Mouse (Mus musculus): ENCODE measurements around the gene Ankrd35. TPM values are rescaled to one million over a fixed set of nuclear protein-coding genes. Genes with fewer than 3 reads are reported as not detected.

Gene Ankrd35
- polyA plus RNA-seq, 1 experiment = 1.7 TPM

DNA sequence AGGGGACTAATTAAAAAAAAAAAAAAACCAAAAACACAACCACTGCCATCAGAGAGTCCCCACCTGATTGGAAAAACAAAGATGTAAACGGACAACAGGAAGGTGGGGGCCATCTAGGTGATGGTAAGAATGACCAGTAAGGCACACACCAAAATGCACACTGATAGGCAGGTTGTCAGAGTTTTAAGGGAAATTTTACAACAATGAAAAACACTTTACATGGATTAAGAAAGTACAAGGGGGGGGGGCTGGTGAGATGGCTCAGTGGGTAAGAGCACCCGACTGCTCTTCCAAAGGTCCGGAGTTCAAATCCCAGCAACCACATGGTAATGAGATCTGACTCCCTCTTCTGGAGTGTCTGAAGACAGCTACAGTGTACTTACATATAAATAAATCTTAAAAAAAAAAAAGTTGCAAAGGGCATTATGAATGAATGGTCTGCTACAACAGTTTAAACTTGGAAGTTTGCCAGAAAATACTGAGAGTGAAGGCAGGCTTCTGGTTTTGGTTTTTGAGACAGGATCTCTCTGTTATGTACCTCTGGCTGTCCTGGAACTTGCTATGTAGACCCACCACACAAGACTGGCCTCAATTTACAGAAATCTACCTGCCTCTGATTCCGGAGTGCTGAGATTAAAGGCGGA is 1.4 kb upstream of the Ankrd35 start:
- 90% methylated on average over 5 of the region's 5 CpGs for WGBS
- TF ChIP-seq CTCF (IDR thresholded peaks at IDR 0.05; ENCODE audit: borderline replicate concordance, control insufficient read depth, extremely low read depth, insufficient read depth, low read length, poor library complexity) (no peak), POLR2A (IDR thresholded peaks at IDR 0.05; ENCODE audit: control insufficient read depth, extremely low read depth, insufficient read depth, low read length, poor library complexity) (no peak)
- H3K36me3 ChIP-seq (ENCODE audit: control insufficient read depth, insufficient read depth, low read length) = no peaks in the 10 kb centered on the region
- DNase-seq = no peak
- peaks cover 10% of the 10 kb centered on the region for H3K4me1 ChIP-seq (replicated peaks; ENCODE audit: control insufficient read depth, insufficient read depth, low read length)
- no peak overlapping the region for H3K27ac ChIP-seq (ENCODE audit: control insufficient read depth, insufficient read depth, low read length)
- H3K4me3 ChIP-seq (ENCODE audit: control insufficient read depth, insufficient read depth, low read length) = no peak overlapping the region
- H3K27me3 ChIP-seq (ENCODE audit: control insufficient read depth, insufficient read depth, low read length) = no peaks in the 10 kb centered on the region

DNA sequence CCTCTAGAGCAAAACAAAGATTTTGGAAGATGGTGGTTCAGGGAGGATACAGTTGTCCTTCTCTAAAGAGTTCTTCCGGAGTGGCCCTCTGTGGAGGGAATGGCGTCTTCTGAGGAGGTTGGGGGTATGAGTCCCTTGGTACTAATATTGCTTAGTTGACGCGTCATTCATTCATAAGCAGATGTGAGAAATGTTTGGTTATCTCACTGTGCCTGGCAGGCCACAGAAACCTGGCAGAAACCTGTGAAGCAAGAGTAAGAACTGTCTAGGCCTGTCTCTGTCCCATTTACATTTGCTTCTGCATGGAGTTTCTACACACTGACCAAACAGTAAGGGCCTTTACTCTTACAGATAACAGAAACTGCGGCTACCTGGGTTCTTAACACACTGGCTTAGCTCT is 1.6 kb downstream of the Ankrd35 start:
- Histone ChIP-seq H3K27ac (ENCODE audit: control insufficient read depth, insufficient read depth, low read length) (no peak overlapping the region), H3K4me1 (replicated peaks; ENCODE audit: control insufficient read depth, insufficient read depth, low read length) (peaks cover 11% of the 10 kb centered on the region), H3K36me3 (ENCODE audit: control insufficient read depth, insufficient read depth, low read length) (no peaks in the 10 kb centered on the region), H3K27me3 (ENCODE audit: control insufficient read depth, insufficient read depth, low read length) (no peaks in the 10 kb centered on the region), H3K4me3 (ENCODE audit: control insufficient read depth, insufficient read depth, low read length) (no peak overlapping the region)
- DNase-seq = no peak
- 97% methylated on average over 5 of the region's 5 CpGs for WGBS
- no peak for TF ChIP-seq CTCF (IDR thresholded peaks at IDR 0.05; ENCODE audit: borderline replicate concordance, control insufficient read depth, extremely low read depth, insufficient read depth, low read length, poor library complexity)

DNA sequence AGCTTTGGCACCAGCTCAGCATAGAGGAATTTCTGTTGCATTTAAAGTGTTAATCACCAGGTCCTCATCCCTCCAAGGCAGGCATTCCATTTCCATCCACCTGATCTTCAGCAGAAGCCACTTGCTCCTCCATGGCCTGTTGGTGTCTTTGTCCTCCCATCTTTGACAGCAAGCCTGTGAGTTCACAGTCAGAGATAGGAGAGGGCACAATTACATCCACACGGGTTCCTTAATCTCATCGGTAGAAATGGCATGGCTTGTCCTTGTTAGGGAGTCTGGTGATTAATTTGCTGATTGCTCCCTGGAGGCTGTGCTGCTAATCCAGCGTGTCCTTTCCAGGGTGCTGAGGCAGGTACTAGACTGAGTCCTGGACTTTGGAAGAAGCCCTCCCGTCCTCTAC is 3.6 kb downstream of the Ankrd35 start:
- TF ChIP-seq POLR2A (IDR thresholded peaks at IDR 0.05; ENCODE audit: control insufficient read depth, extremely low read depth, insufficient read depth, low read length, poor library complexity) = no peak
- no peak for TF ChIP-seq CTCF (IDR thresholded peaks at IDR 0.05; ENCODE audit: borderline replicate concordance, control insufficient read depth, extremely low read depth, insufficient read depth, low read length, poor library complexity)
- no peak for DNase-seq
- Histone ChIP-seq H3K27ac (ENCODE audit: control insufficient read depth, insufficient read depth, low read length) (no peak overlapping the region), H3K27me3 (ENCODE audit: control insufficient read depth, insufficient read depth, low read length) (no peaks in the 10 kb centered on the region), H3K4me3 (ENCODE audit: control insufficient read depth, insufficient read depth, low read length) (no peak overlapping the region), H3K4me1 (replicated peaks; ENCODE audit: control insufficient read depth, insufficient read depth, low read length) (peaks cover 11% of the 10 kb centered on the region), H3K36me3 (ENCODE audit: control insufficient read depth, insufficient read depth, low read length) (no peaks in the 10 kb centered on the region)
- 92% methylated on average over 4 of the region's 4 CpGs for WGBS

DNA sequence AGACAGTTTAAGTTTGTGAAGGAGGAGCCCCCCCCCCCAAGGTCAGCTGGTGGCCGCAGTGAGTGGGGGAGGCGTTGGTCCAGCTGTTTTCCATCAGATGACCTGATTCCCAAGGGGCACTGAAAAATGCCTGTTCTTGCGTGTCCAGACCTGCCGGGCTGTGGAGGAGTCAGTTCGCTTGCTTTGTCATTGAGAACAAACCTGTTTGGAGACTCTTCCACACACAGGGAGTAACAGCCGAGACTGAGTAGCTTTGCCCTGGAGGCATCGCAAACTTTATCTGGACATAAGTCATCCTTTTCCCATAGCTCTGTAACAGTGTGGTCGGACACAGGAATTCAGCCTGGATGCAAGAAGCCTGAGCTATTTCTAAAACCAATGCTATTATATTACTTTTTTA is 4.5 kb downstream of the Ankrd35 start:
- no peak for DNase-seq
- Histone ChIP-seq H3K4me3 (ENCODE audit: control insufficient read depth, insufficient read depth, low read length) (no peak overlapping the region), H3K27ac (ENCODE audit: control insufficient read depth, insufficient read depth, low read length) (no peak overlapping the region), H3K36me3 (ENCODE audit: control insufficient read depth, insufficient read depth, low read length) (no peaks in the 10 kb centered on the region), H3K27me3 (ENCODE audit: control insufficient read depth, insufficient read depth, low read length) (no peaks in the 10 kb centered on the region), H3K4me1 (replicated peaks; ENCODE audit: control insufficient read depth, insufficient read depth, low read length) (peaks cover 11% of the 10 kb centered on the region)
- whole genome bisulfite sequencing = 93% methylated on average over 8 of the region's 8 CpGs
- TF ChIP-seq POLR2A (IDR thresholded peaks at IDR 0.05; ENCODE audit: control insufficient read depth, extremely low read depth, insufficient read depth, low read length, poor library complexity) (no peak), CTCF (IDR thresholded peaks at IDR 0.05; ENCODE audit: borderline replicate concordance, control insufficient read depth, extremely low read depth, insufficient read depth, low read length, poor library complexity) (no peak)

DNA sequence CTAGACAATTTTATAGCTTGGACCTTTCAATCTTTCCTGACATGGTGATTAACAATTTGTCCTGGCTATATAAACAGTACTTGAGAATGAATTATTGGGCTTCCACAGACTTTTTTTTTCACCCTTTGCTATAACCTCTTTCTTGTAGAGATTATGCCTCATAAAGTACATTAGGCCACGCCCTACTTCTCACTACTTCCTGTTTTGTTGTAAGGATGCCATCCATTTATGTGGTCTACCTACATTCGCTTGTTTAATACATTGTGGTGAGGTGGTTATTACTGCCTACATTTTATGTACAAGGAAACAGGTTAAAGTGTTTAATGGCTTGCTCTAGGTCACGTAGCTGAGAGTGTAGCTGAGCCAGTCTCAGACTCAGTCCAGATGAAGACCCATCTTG is 5.2 kb downstream of the Ankrd35 start:
- no peak for DNase-seq
- Histone ChIP-seq H3K27me3 (ENCODE audit: control insufficient read depth, insufficient read depth, low read length) (no peaks in the 10 kb centered on the region), H3K27ac (ENCODE audit: control insufficient read depth, insufficient read depth, low read length) (no peak overlapping the region), H3K4me3 (ENCODE audit: control insufficient read depth, insufficient read depth, low read length) (no peak overlapping the region), H3K4me1 (replicated peaks; ENCODE audit: control insufficient read depth, insufficient read depth, low read length) (peaks cover 11% of the 10 kb centered on the region), H3K36me3 (ENCODE audit: control insufficient read depth, insufficient read depth, low read length) (no peaks in the 10 kb centered on the region)
- WGBS = 14% methylated on average over 3 of the region's 3 CpGs
- TF ChIP-seq POLR2A (IDR thresholded peaks at IDR 0.05; ENCODE audit: control insufficient read depth, extremely low read depth, insufficient read depth, low read length, poor library complexity) = no peak
- TF ChIP-seq CTCF (IDR thresholded peaks at IDR 0.05; ENCODE audit: borderline replicate concordance, control insufficient read depth, extremely low read depth, insufficient read depth, low read length, poor library complexity) = no peak

DNA sequence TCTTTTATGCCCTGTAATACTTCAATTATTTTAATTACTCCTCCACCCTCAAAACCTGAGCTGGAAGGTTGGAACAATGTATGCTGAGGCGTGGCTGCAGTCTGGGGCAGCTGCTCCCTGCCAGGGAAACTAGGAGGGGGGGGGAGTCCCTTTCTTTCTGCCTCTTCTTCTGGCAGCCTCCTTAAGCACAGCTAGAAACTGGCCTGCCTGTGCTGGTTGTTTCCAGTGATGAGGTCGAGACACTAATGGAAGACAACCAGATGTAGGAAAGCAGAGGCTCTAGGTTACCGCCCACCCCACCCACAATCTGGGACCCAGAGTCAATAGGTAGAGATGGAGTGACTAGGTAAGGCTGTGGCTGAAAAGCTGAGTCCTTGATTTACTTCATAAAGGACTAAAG is 5.8 kb downstream of the Ankrd35 start:
- H3K4me1 ChIP-seq (replicated peaks; ENCODE audit: control insufficient read depth, insufficient read depth, low read length) = peaks cover 6% of the 10 kb centered on the region
- H3K4me3 ChIP-seq (ENCODE audit: control insufficient read depth, insufficient read depth, low read length) = no peak overlapping the region
- no peaks in the 10 kb centered on the region for H3K27me3 ChIP-seq (ENCODE audit: control insufficient read depth, insufficient read depth, low read length)
- no peak for DNase-seq
- no peaks in the 10 kb centered on the region for H3K36me3 ChIP-seq (ENCODE audit: control insufficient read depth, insufficient read depth, low read length)
- no peak overlapping the region for H3K27ac ChIP-seq (ENCODE audit: control insufficient read depth, insufficient read depth, low read length)
- 93% methylated on average over 3 of the region's 3 CpGs for WGBS
- TF ChIP-seq POLR2A (IDR thresholded peaks at IDR 0.05; ENCODE audit: control insufficient read depth, extremely low read depth, insufficient read depth, low read length, poor library complexity) (no peak), CTCF (IDR thresholded peaks at IDR 0.05; ENCODE audit: borderline replicate concordance, control insufficient read depth, extremely low read depth, insufficient read depth, low read length, poor library complexity) (no peak)

DNA sequence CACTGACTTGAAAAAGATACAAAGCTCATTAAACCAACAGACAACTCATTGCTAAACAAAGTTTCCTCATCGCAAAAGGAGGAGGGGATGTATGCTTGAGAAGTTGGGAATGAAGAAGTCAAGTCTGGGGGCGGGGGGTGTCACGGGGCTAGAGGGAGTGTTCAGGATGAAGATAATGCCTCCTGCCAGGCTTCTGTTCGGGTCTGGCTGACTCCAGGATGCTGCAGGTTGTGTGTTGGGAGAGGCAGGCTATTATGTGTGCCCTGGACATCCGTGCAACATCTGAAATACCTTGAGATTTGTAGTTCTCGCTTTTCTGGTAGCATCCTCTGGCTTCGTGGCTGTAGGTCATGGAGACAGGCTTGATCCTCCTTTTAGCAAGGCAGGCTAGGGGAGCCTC is 8.5 kb downstream of the Ankrd35 start:
- WGBS = 86% methylated on average over 7 of the region's 7 CpGs
- H3K4me1 ChIP-seq (replicated peaks; ENCODE audit: control insufficient read depth, insufficient read depth, low read length) = peaks cover 4% of the 10 kb centered on the region

More for the DNA sequence above, 8.5 kb downstream of the Ankrd35 start:
- TF ChIP-seq POLR2A (IDR thresholded peaks at IDR 0.05; ENCODE audit: control insufficient read depth, extremely low read depth, insufficient read depth, low read length, poor library complexity) (no peak), CTCF (IDR thresholded peaks at IDR 0.05; ENCODE audit: borderline replicate concordance, control insufficient read depth, extremely low read depth, insufficient read depth, low read length, poor library complexity) (no peak)
- no peak overlapping the region for H3K4me3 ChIP-seq (ENCODE audit: control insufficient read depth, insufficient read depth, low read length)
- no peaks in the 10 kb centered on the region for H3K27me3 ChIP-seq (ENCODE audit: control insufficient read depth, insufficient read depth, low read length)
- no peak for DNase-seq
- no peak overlapping the region for H3K27ac ChIP-seq (ENCODE audit: control insufficient read depth, insufficient read depth, low read length)
- no peaks in the 10 kb centered on the region for H3K36me3 ChIP-seq (ENCODE audit: control insufficient read depth, insufficient read depth, low read length)
